Mouse (Mus musculus): ENCODE measurements around the gene Sf3a1. TPM values are rescaled to one million over a fixed set of nuclear protein-coding genes. Genes with fewer than 3 reads are reported as not detected.
A peak's percentile ranks its signal among the peaks of the same experiment; 100 is the strongest.

Gene Sf3a1
- polyA plus RNA-seq, 1 experiment from 2014 or later, result 41.4 TPM

GRCm38 (mm10) chr11:4222046-4222950 is 62.1 kb downstream of the Sf3a1 start:
- ATAC-seq (ENCODE audit: insufficient read depth, low FRiP score), result no peak
- Histone ChIP-seq H3K27me3 (ENCODE audit: control insufficient read depth, insufficient read depth, low read length) (no peaks in the 10 kb centered on the region), H3K36me3 (ENCODE audit: control insufficient read depth, insufficient read depth, low read length) (no peaks in the 10 kb centered on the region), H3K9ac (ENCODE audit: low read length) (0 out of 2 replicates have a peak overlapping the region, but pooled peaks have one; percentile 29), H3K4me3 (replicated peaks; ENCODE audit: low read length) (no peak overlapping the region), H3K27ac (ENCODE audit: low read length) (no peak overlapping the region), H3K4me1 (ENCODE audit: control insufficient read depth, insufficient read depth, low read length) (peaks cover 11% of the 10 kb centered on the region; the same call in 1 of the 2 replicates), H3K9me3 (replicated peaks; ENCODE audit: control insufficient read depth, low read length) (no peaks in the 10 kb centered on the region), H3K4me2 (ENCODE audit: low read depth, low read length) (no peak overlapping the region)
- WGBS, result 62% methylated on average over 17 of the region's 17 CpGs

- Histone ChIP-seq H3K4me3 (replicated peaks; ENCODE audit: low read length) (no peak overlapping the region), H3K9ac (ENCODE audit: low read length) (no peak overlapping the region), H3K9me3 (replicated peaks; ENCODE audit: control insufficient read depth, low read length) (no peaks in the 10 kb centered on the region), H3K36me3 (ENCODE audit: control insufficient read depth, insufficient read depth, low read length) (no peaks in the 10 kb centered on the region), H3K4me1 (ENCODE audit: control insufficient read depth, insufficient read depth, low read length) (peaks cover 6% of the 10 kb centered on the region; the same call in 1 of the 2 replicates), H3K27me3 (ENCODE audit: control insufficient read depth, insufficient read depth, low read length) (no peaks in the 10 kb centered on the region), H3K27ac (ENCODE audit: low read length) (no peak overlapping the region), H3K4me2 (ENCODE audit: low read depth, low read length) (no peak overlapping the region)
- WGBS, result 37% methylated on average over 5 of the region's 7 CpGs
- ATAC-seq (ENCODE audit: insufficient read depth, low FRiP score), result no peak
Observed at GRCm38 (mm10) chr11:4223393-4224188, 63.4 kb downstream of the Sf3a1 start.

- Histone ChIP-seq H3K27me3 (ENCODE audit: control insufficient read depth, insufficient read depth, low read length) (no peaks in the 10 kb centered on the region), H3K9ac (ENCODE audit: low read length) (no peak overlapping the region), H3K9me3 (replicated peaks; ENCODE audit: control insufficient read depth, low read length) (no peaks in the 10 kb centered on the region), H3K4me1 (ENCODE audit: control insufficient read depth, insufficient read depth, low read length) (0 out of 2 replicates have a peak, but pooled peaks cover 1% of the 10 kb centered on the region), H3K4me2 (ENCODE audit: low read depth, low read length) (no peak overlapping the region), H3K36me3 (ENCODE audit: control insufficient read depth, insufficient read depth, low read length) (no peaks in the 10 kb centered on the region), H3K4me3 (replicated peaks; ENCODE audit: low read length) (no peak overlapping the region), H3K27ac (ENCODE audit: low read length) (no peak overlapping the region)
- 56% methylated on average over 2 of the region's 2 CpGs for WGBS
- no peak for ATAC-seq (ENCODE audit: insufficient read depth, low FRiP score)
Observed at GRCm38 (mm10) chr11:4224223-4224622, 64.1 kb downstream of the Sf3a1 start.

GRCm38 (mm10) chr11:4226569-4227325 is 66.6 kb downstream of the Sf3a1 start:
- no peak overlapping the region for H3K9ac ChIP-seq (ENCODE audit: low read length)
- no peaks in the 10 kb centered on the region for H3K36me3 ChIP-seq (ENCODE audit: control insufficient read depth, insufficient read depth, low read length)
- H3K9me3 ChIP-seq (replicated peaks; ENCODE audit: control insufficient read depth, low read length), result no peaks in the 10 kb centered on the region
- no peak overlapping the region for H3K4me2 ChIP-seq (ENCODE audit: low read depth, low read length)
- H3K4me3 ChIP-seq (replicated peaks; ENCODE audit: low read length), result no peak overlapping the region
- 76% methylated on average over 5 of the region's 5 CpGs for WGBS
- no peaks in the 10 kb centered on the region for H3K27me3 ChIP-seq (ENCODE audit: control insufficient read depth, insufficient read depth, low read length)
- H3K4me1 ChIP-seq (ENCODE audit: control insufficient read depth, insufficient read depth, low read length), result no peaks in the 10 kb centered on the region
- ATAC-seq (ENCODE audit: insufficient read depth, low FRiP score), result no peak
- H3K27ac ChIP-seq (ENCODE audit: low read length), result no peak overlapping the region

GRCm38 (mm10) chr11:4228463-4228862 is 68.3 kb downstream of the Sf3a1 start:
- Histone ChIP-seq H3K36me3 (ENCODE audit: control insufficient read depth, insufficient read depth, low read length) (no peaks in the 10 kb centered on the region), H3K4me1 (ENCODE audit: control insufficient read depth, insufficient read depth, low read length) (no peaks in the 10 kb centered on the region), H3K4me3 (replicated peaks; ENCODE audit: low read length) (no peak overlapping the region), H3K9ac (ENCODE audit: low read length) (no peak overlapping the region), H3K9me3 (replicated peaks; ENCODE audit: control insufficient read depth, low read length) (no peaks in the 10 kb centered on the region), H3K27ac (ENCODE audit: low read length) (no peak overlapping the region), H3K4me2 (ENCODE audit: low read depth, low read length) (no peak overlapping the region), H3K27me3 (ENCODE audit: control insufficient read depth, insufficient read depth, low read length) (no peaks in the 10 kb centered on the region)
- 44% methylated on average over 8 of the region's 8 CpGs for WGBS
- no peak for ATAC-seq (ENCODE audit: insufficient read depth, low FRiP score)

GRCm38 (mm10) chr11:4229841-4230240 is 69.7 kb downstream of the Sf3a1 start:
- Histone ChIP-seq H3K27me3 (ENCODE audit: control insufficient read depth, insufficient read depth, low read length) (no peaks in the 10 kb centered on the region), H3K9me3 (replicated peaks; ENCODE audit: control insufficient read depth, low read length) (no peaks in the 10 kb centered on the region), H3K4me1 (ENCODE audit: control insufficient read depth, insufficient read depth, low read length) (no peaks in the 10 kb centered on the region), H3K36me3 (ENCODE audit: control insufficient read depth, insufficient read depth, low read length) (no peaks in the 10 kb centered on the region), H3K9ac (ENCODE audit: low read length) (no peak overlapping the region), H3K4me3 (replicated peaks; ENCODE audit: low read length) (no peak overlapping the region), H3K4me2 (ENCODE audit: low read depth, low read length) (no peak overlapping the region), H3K27ac (ENCODE audit: low read length) (no peak overlapping the region)
- ATAC-seq (ENCODE audit: insufficient read depth, low FRiP score), result no peak
- WGBS, result 59% methylated on average over 4 of the region's 4 CpGs

- 85% methylated on average over 2 of the region's 2 CpGs for WGBS
Observed at GRCm38 (mm10) chr11:4231435-4231834, 71.3 kb downstream of the Sf3a1 start.

More at GRCm38 (mm10) chr11:4231435-4231834, 71.3 kb downstream of the Sf3a1 start:
- Histone ChIP-seq H3K4me1 (ENCODE audit: control insufficient read depth, insufficient read depth, low read length) (no peaks in the 10 kb centered on the region), H3K4me3 (replicated peaks; ENCODE audit: low read length) (no peak overlapping the region), H3K36me3 (ENCODE audit: control insufficient read depth, insufficient read depth, low read length) (no peaks in the 10 kb centered on the region), H3K9ac (ENCODE audit: low read length) (no peak overlapping the region), H3K27me3 (ENCODE audit: control insufficient read depth, insufficient read depth, low read length) (no peaks in the 10 kb centered on the region), H3K27ac (ENCODE audit: low read length) (no peak overlapping the region), H3K4me2 (ENCODE audit: low read depth, low read length) (no peak overlapping the region), H3K9me3 (replicated peaks; ENCODE audit: control insufficient read depth, low read length) (no peaks in the 10 kb centered on the region)
- ATAC-seq (ENCODE audit: insufficient read depth, low FRiP score), result no peak

Data from stomach, embryonic 16.5 days (tissue).